Mouse (Mus musculus): Measurements from ENCODE around the gene Tnpo2. TPM values are rescaled to one million over a fixed set of nuclear protein-coding genes. Genes with fewer than 3 reads are reported as not detected.

The Tnpo2 gene
- polyA plus RNA-seq, 1 experiment from 2014 or later: 17.7 TPM

GRCm38 (mm10) chr8:85032622-85033311 is 3.9 kb upstream of the Tnpo2 start:
- H3K4me3 ChIP-seq (ENCODE audit: low read depth, low read length): no peak overlapping the region
- H3K27me3 ChIP-seq (replicated peaks; ENCODE audit: control insufficient read depth, insufficient read depth, low read length): no peaks in the 10 kb centered on the region
- H3K4me1 ChIP-seq (replicated peaks; ENCODE audit: control insufficient read depth, insufficient read depth, low read length): peaks cover 25% of the 10 kb centered on the region
- 78% methylated on average over 4 of the region's 4 CpGs for WGBS
- no peak overlapping the region for H3K4me2 ChIP-seq
- H3K9me3 ChIP-seq (ENCODE audit: control insufficient read depth, low read length): no peaks in the 10 kb centered on the region
- ATAC-seq (replicated peaks; ENCODE audit: low FRiP score) (no peak), DNase-seq (ENCODE audit: low spot score) (no peak)
- no peak overlapping the region for H3K9ac ChIP-seq (ENCODE audit: low read depth, low read length)
- H3K36me3 ChIP-seq (ENCODE audit: control insufficient read depth, insufficient read depth, low read length): peaks cover 33% of the 10 kb centered on the region
- no peak overlapping the region for H3K27ac ChIP-seq (ENCODE audit: low read depth, low read length)

GRCm38 (mm10) chr8:85033867-85034266 is 2.8 kb upstream of the Tnpo2 start:
- no peak for DNase-seq (ENCODE audit: low spot score)
- Histone ChIP-seq H3K9me3 (ENCODE audit: control insufficient read depth, low read length) (no peaks in the 10 kb centered on the region), H3K4me1 (replicated peaks; ENCODE audit: control insufficient read depth, insufficient read depth, low read length) (peaks cover 14% of the 10 kb centered on the region), H3K36me3 (ENCODE audit: control insufficient read depth, insufficient read depth, low read length) (peaks cover 33% of the 10 kb centered on the region), H3K4me2 (peak overlapping the region; percentile 96; the same call in 1 of the 2 replicates), H3K9ac (ENCODE audit: low read depth, low read length) (no peak overlapping the region), H3K4me3 (ENCODE audit: low read depth, low read length) (no peak overlapping the region), H3K27ac (ENCODE audit: low read depth, low read length) (0 out of 2 replicates have a peak overlapping the region, but pooled peaks have one; percentile 28), H3K27me3 (replicated peaks; ENCODE audit: control insufficient read depth, insufficient read depth, low read length) (no peaks in the 10 kb centered on the region)
- WGBS: 44% methylated on average over 1 of the region's 1 CpGs
- ATAC-seq (replicated peaks; ENCODE audit: low FRiP score): no peak

GRCm38 (mm10) chr8:85034764-85035163 is 2.0 kb upstream of the Tnpo2 start:
- no peak for ATAC-seq (replicated peaks; ENCODE audit: low FRiP score)
- Histone ChIP-seq H3K27me3 (replicated peaks; ENCODE audit: control insufficient read depth, insufficient read depth, low read length) (no peaks in the 10 kb centered on the region), H3K4me3 (ENCODE audit: low read depth, low read length) (peak overlapping the region; percentile 73), H3K4me1 (replicated peaks; ENCODE audit: control insufficient read depth, insufficient read depth, low read length) (peaks cover 10% of the 10 kb centered on the region; the same call in 1 of the 2 replicates), H3K4me2 (peak overlapping the region; percentile 96), H3K9ac (ENCODE audit: low read depth, low read length) (peak overlapping the region; percentile 95), H3K36me3 (ENCODE audit: control insufficient read depth, insufficient read depth, low read length) (peaks cover 25% of the 10 kb centered on the region), H3K9me3 (ENCODE audit: control insufficient read depth, low read length) (no peaks in the 10 kb centered on the region), H3K27ac (ENCODE audit: low read depth, low read length) (peak overlapping the region; percentile 97)
- 2% methylated on average over 13 of the region's 13 CpGs for WGBS
- DNase-seq (ENCODE audit: low spot score): peak; percentile 71

- H3K4me2 ChIP-seq: peak overlapping the region; percentile 96
- H3K36me3 ChIP-seq (ENCODE audit: control insufficient read depth, insufficient read depth, low read length): peaks cover 25% of the 10 kb centered on the region
- H3K4me3 ChIP-seq (ENCODE audit: low read depth, low read length): peak overlapping the region; percentile 73
- H3K27ac ChIP-seq (ENCODE audit: low read depth, low read length): peak overlapping the region; percentile 97
- ATAC-seq (replicated peaks; ENCODE audit: low FRiP score) (no peak), DNase-seq (ENCODE audit: low spot score) (no peak)
- H3K9ac ChIP-seq (ENCODE audit: low read depth, low read length): peak overlapping the region; percentile 95
- H3K27me3 ChIP-seq (replicated peaks; ENCODE audit: control insufficient read depth, insufficient read depth, low read length): no peaks in the 10 kb centered on the region
- no peaks in the 10 kb centered on the region for H3K9me3 ChIP-seq (ENCODE audit: control insufficient read depth, low read length)
- WGBS: 4% methylated on average over 12 of the region's 12 CpGs
- peaks cover 14% of the 10 kb centered on the region for H3K4me1 ChIP-seq (replicated peaks; ENCODE audit: control insufficient read depth, insufficient read depth, low read length)
These were observed 1.5 kb upstream of the Tnpo2 start for GRCm38 (mm10) chr8:85035165-85035727.

GRCm38 (mm10) chr8:85035728-85036310 is 896 bp upstream of the Tnpo2 start:
- H3K36me3 ChIP-seq (ENCODE audit: control insufficient read depth, insufficient read depth, low read length): peaks cover 28% of the 10 kb centered on the region
- H3K27me3 ChIP-seq (replicated peaks; ENCODE audit: control insufficient read depth, insufficient read depth, low read length): no peaks in the 10 kb centered on the region
- peak overlapping the region; percentile 73 for H3K4me3 ChIP-seq (ENCODE audit: low read depth, low read length)
- peak; percentile 66 for DNase-seq (ENCODE audit: low spot score)
- peaks cover 14% of the 10 kb centered on the region for H3K4me1 ChIP-seq (replicated peaks; ENCODE audit: control insufficient read depth, insufficient read depth, low read length)
- peak overlapping the region; percentile 95 for H3K9ac ChIP-seq (ENCODE audit: low read depth, low read length)
- H3K9me3 ChIP-seq (ENCODE audit: control insufficient read depth, low read length): no peaks in the 10 kb centered on the region
- peak overlapping the region; percentile 96 for H3K4me2 ChIP-seq
- WGBS: 2% methylated on average over 15 of the region's 15 CpGs
- peak overlapping the region; percentile 97 for H3K27ac ChIP-seq (ENCODE audit: low read depth, low read length)
- no peak for ATAC-seq (replicated peaks; ENCODE audit: low FRiP score)

- Histone ChIP-seq H3K4me2 (peak overlapping the region; percentile 96), H3K27ac (ENCODE audit: low read depth, low read length) (peak overlapping the region; percentile 97), H3K9ac (ENCODE audit: low read depth, low read length) (peak overlapping the region; percentile 95), H3K9me3 (ENCODE audit: control insufficient read depth, low read length) (no peaks in the 10 kb centered on the region), H3K4me1 (replicated peaks; ENCODE audit: control insufficient read depth, insufficient read depth, low read length) (peaks cover 17% of the 10 kb centered on the region), H3K36me3 (ENCODE audit: control insufficient read depth, insufficient read depth, low read length) (peaks cover 29% of the 10 kb centered on the region), H3K4me3 (ENCODE audit: low read depth, low read length) (peak overlapping the region; percentile 73), H3K27me3 (replicated peaks; ENCODE audit: control insufficient read depth, insufficient read depth, low read length) (no peaks in the 10 kb centered on the region)
- under 1% methylated on average over 9 of the region's 9 CpGs for WGBS
- DNase-seq (ENCODE audit: low spot score) (no peak), ATAC-seq (replicated peaks; ENCODE audit: low FRiP score) (peak; percentile 25)
These were observed 366 bp upstream of the Tnpo2 start for GRCm38 (mm10) chr8:85036381-85036717.

- Histone ChIP-seq H3K36me3 (ENCODE audit: control insufficient read depth, insufficient read depth, low read length) (peaks cover 23% of the 10 kb centered on the region), H3K9ac (ENCODE audit: low read depth, low read length) (peak overlapping the region; percentile 95), H3K4me2 (peak overlapping the region; percentile 78), H3K27ac (ENCODE audit: low read depth, low read length) (peak overlapping the region; percentile 97), H3K4me1 (replicated peaks; ENCODE audit: control insufficient read depth, insufficient read depth, low read length) (peaks cover 18% of the 10 kb centered on the region), H3K27me3 (replicated peaks; ENCODE audit: control insufficient read depth, insufficient read depth, low read length) (no peaks in the 10 kb centered on the region), H3K9me3 (ENCODE audit: control insufficient read depth, low read length) (no peaks in the 10 kb centered on the region), H3K4me3 (ENCODE audit: low read depth, low read length) (peak overlapping the region; percentile 73)
- DNase-seq (ENCODE audit: low spot score) (no peak), ATAC-seq (replicated peaks; ENCODE audit: low FRiP score) (peak; percentile 46)
- WGBS: 2% methylated on average over 14 of the region's 14 CpGs
These were observed 608 bp downstream of the Tnpo2 start for GRCm38 (mm10) chr8:85037366-85037680.

GRCm38 (mm10) chr8:85037681-85038531 is 1.2 kb downstream of the Tnpo2 start:
- under 1% methylated on average over 57 of the region's 57 CpGs for WGBS
- Histone ChIP-seq H3K4me2 (peak overlapping the region; percentile 78), H3K36me3 (ENCODE audit: control insufficient read depth, insufficient read depth, low read length) (peaks cover 22% of the 10 kb centered on the region), H3K9ac (ENCODE audit: low read depth, low read length) (peak overlapping the region; percentile 95), H3K27me3 (replicated peaks; ENCODE audit: control insufficient read depth, insufficient read depth, low read length) (no peaks in the 10 kb centered on the region), H3K27ac (ENCODE audit: low read depth, low read length) (peak overlapping the region; percentile 97), H3K4me1 (replicated peaks; ENCODE audit: control insufficient read depth, insufficient read depth, low read length) (peaks cover 18% of the 10 kb centered on the region), H3K4me3 (ENCODE audit: low read depth, low read length) (peak overlapping the region; percentile 73), H3K9me3 (ENCODE audit: control insufficient read depth, low read length) (no peaks in the 10 kb centered on the region)
- peak; percentile 39 for ATAC-seq (replicated peaks; ENCODE audit: low FRiP score)
- DNase-seq (ENCODE audit: low spot score): peak; percentile 79
